Mouse (Mus musculus) neural tube, embryonic 13.5 days (tissue): Measurements from ENCODE around the gene Hspbap1. TPM values are rescaled to one million over a fixed set of nuclear protein-coding genes. Genes with fewer than 3 reads are reported as not detected.

Experiments
- ATAC-seq: fragments of 200-750 bp; cut with Nextera tagmentation; 2 replicates; pipeline ENCODE4 v1.8.0; 2017; ENCODE audit warnings: low read depth, mild to moderate bottlenecking, moderate TSS enrichment, moderate library complexity
- H3K27ac ChIP-seq: fragments of 300-500 bp; sonication (generic); replicated peaks from 2 replicates; pipeline ENCODE4 v1.5.1; 2015; ENCODE audit warnings: moderate library complexity, mild to moderate bottlenecking, inconsistent platforms
- H3K27me3 ChIP-seq: fragments of 300-500 bp; sonication (generic); 2 replicates; pipeline ENCODE4 v1.6.1; 2015; ENCODE audit warnings: mild to moderate bottlenecking, inconsistent platforms
- H3K36me3 ChIP-seq: fragments of 300-500 bp; sonication (generic); 2 replicates; pipeline ENCODE4 v1.6.1; 2015; ENCODE audit warnings: mild to moderate bottlenecking, inconsistent platforms
- H3K4me1 ChIP-seq: fragments of 300-500 bp; sonication (generic); replicated peaks from 2 replicates; pipeline ENCODE4 v1.6.1; 2015; ENCODE audit warnings: inconsistent platforms
- H3K4me2 ChIP-seq: fragments of 300-500 bp; sonication (generic); 2 replicates; pipeline ENCODE4 v1.6.1; 2015; ENCODE audit warnings: inconsistent platforms, mild to moderate bottlenecking, moderate library complexity
- H3K4me3 ChIP-seq: fragments of 300-500 bp; sonication (generic); 2 replicates; pipeline ENCODE4 v1.5.1; 2015; ENCODE audit warnings: mild to moderate bottlenecking, inconsistent platforms
- H3K9ac ChIP-seq: fragments of 300-500 bp; sonication (generic); 2 replicates; pipeline ENCODE4 v1.6.1; 2015; ENCODE audit warnings: moderate library complexity, mild to moderate bottlenecking, inconsistent platforms
- H3K9me3 ChIP-seq: fragments of 300-500 bp; sonication (generic); 2 replicates; pipeline ENCODE4 v1.6.1; 2016; ENCODE audit warnings: inconsistent platforms
- whole genome bisulfite sequencing: fragments of 180-500 bp; shearing (Covaris S2); methylation state at CpG from one replicate; pipeline ENCODE4 v1.1.7; 2015; 5-methylcytosine and 5-hydroxymethylcytosine counted together
- polyA plus RNA-seq: library from polyadenylated mRNA; unstranded; fragments of >200 nt; fragmentation: Nextera tagmentation; extraction: Ambion mirVana; gene quantifications from 2 replicates; pipeline ENCODE4 v1.2.1, GENCODE M21; 2015

The Hspbap1 gene
- 18.2 and 18.3 TPM in 2 replicates for polyA plus RNA-seq

DNA sequence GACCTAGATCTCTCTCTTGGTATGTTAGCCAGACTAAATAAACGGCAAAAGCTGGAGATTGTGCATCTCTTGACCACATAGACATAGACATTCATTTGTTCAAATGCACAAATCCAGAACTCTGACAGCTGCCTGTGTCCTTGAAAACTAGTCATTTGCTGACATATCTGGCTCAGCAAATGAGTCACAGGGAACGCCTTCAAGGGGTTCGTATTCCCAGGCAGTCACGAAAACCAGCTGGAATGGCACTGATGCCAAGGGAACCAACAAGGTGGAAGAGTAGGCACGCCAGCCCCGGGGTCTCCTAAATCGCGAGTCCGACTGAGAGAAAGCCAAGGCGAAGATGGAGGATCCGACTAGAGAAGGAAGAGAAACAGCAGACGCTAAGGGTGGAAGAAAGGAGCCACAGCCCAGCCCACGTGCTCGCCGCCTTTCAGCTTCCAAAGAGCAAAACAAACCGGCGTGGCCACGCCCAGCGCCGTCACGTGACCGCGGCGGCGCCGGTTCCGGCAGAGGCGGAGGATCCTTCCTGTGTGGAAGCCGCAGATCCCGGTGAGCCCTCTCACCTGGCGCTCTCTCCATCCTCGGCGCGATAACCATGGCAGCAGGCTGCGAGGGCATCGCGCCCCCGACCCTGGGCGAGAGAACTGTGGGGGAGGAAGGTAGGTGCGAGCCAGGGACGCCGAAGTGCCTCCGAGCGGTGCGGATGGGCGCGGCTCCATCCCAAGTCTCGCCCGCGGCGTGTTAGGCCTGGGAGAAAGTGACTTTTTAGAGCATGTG, at the start of gene Hspbap1:
TSS of gene Hspbap1 (plus strand) at position 498 of the 780 bp plus-strand sequence.
- WGBS = under 1% methylated on average over 51 of the region's 51 CpGs
- peak within 1 kb of the TSS; percentile 65 for H3K4me3 ChIP-seq
- peak within 1 kb of the TSS; percentile 95 for H3K9ac ChIP-seq
- H3K27ac ChIP-seq = peak within 1 kb of the TSS; percentile 86
- no peaks in the 10 kb centered on the region for H3K27me3 ChIP-seq
- peak; percentile 79 for ATAC-seq
- no peaks in the 10 kb centered on the region for H3K36me3 ChIP-seq
- peaks cover 53% of the 10 kb centered on the region for H3K4me1 ChIP-seq
- peak within 1 kb of the TSS; percentile 91 for H3K4me2 ChIP-seq
- no peaks in the 10 kb centered on the region for H3K9me3 ChIP-seq

DNA sequence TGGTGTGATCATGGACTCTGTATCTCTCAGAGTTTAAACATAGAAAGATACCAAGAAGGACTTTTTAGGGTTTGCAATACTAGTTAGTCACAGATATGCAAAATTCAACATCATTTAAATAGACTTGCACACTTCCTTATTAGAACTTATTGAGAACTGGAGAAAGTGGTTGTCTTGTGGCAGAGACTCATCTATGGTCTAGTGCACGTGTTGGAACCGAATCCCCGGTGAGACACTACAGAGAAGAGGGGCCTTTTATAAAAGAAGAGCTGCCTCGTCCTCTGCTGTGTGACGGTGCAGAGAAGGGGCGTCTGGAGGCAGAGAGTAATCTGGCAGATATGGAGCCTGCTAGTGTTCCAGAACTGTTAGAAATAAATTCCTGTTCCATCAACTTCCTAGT, 45.6 kb upstream of the Hspbap1 start:
- Histone ChIP-seq H3K27me3 (no peaks in the 10 kb centered on the region), H3K9ac (no peak overlapping the region), H3K4me1 (0 out of 2 replicates have a peak, but pooled peaks cover 8% of the 10 kb centered on the region), H3K4me2 (no peak overlapping the region), H3K4me3 (no peak overlapping the region), H3K36me3 (peaks cover 24% of the 10 kb centered on the region), H3K27ac (no peak overlapping the region), H3K9me3 (no peaks in the 10 kb centered on the region)
- WGBS = 78% methylated on average over 6 of the region's 6 CpGs
- ATAC-seq = no peak

DNA sequence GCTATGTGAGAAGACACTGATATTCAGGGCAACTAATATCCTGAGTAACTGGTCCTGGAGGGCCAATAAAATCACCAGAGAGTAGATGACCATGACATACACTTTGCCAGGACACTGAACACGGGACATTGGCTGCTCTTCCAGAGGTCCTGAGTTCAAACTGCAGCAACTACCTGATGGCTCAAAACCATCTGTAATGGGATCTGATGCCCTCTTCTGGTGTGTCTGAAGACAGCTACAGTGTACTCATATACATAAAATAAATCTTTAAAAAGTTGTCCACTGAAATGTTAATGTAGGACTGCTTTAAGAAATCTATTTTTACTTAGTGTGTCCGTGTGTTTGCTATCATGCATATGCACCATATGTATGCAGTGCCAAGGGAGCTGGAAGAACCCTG, 43.6 kb upstream of the Hspbap1 start:
- ATAC-seq = no peak

DNA sequence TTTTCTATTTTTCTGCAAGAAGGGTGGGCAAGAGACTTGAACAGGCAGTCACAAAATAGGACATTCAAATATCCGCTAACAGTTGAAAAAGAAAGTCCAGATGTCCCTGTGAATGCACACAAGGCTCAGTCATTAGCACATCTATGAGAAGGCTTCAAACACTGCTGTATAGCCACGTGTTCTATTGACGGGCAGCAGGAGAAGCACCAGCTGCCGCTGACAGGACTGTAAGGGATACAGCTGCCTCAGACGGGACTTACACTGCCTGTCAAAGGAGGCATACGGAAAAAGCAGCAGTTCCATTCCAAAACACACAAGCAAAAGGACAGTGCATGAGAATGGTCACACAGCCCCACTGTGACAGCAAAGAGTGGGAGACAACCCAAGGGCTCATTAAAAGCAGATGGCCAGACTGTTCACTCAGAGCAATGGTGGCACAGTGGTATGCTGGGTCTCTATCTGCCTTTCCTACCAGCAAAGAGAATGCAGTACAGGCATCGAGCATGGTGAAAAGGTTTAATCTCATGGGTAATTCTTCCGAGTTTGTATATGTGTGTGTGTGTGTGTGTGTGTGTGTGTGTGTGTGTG, 40.9 kb upstream of the Hspbap1 start:
- peak; percentile 89 for ATAC-seq
- H3K36me3 ChIP-seq = peaks cover 21% of the 10 kb centered on the region
- H3K9me3 ChIP-seq = no peaks in the 10 kb centered on the region
- 28% methylated on average over 8 of the region's 8 CpGs for WGBS
- H3K4me2 ChIP-seq = no peak overlapping the region
- H3K4me3 ChIP-seq = no peak overlapping the region
- H3K9ac ChIP-seq = no peak overlapping the region
- peak overlapping the region; percentile 28; the same call in 1 of the 2 replicates for H3K27ac ChIP-seq
- H3K27me3 ChIP-seq = no peaks in the 10 kb centered on the region
- H3K4me1 ChIP-seq = 0 out of 2 replicates have a peak, but pooled peaks cover 8% of the 10 kb centered on the region

More for the DNA sequence above, 43.6 kb upstream of the Hspbap1 start:
- 0 out of 2 replicates have a peak, but pooled peaks cover 8% of the 10 kb centered on the region for H3K4me1 ChIP-seq
- no peak overlapping the region for H3K4me3 ChIP-seq
- no peak overlapping the region for H3K27ac ChIP-seq
- H3K9ac ChIP-seq = no peak overlapping the region
- H3K4me2 ChIP-seq = no peak overlapping the region
- no peaks in the 10 kb centered on the region for H3K9me3 ChIP-seq
- peaks cover 24% of the 10 kb centered on the region for H3K36me3 ChIP-seq
- no peaks in the 10 kb centered on the region for H3K27me3 ChIP-seq
- WGBS = 86% methylated on average over 2 of the region's 2 CpGs

DNA sequence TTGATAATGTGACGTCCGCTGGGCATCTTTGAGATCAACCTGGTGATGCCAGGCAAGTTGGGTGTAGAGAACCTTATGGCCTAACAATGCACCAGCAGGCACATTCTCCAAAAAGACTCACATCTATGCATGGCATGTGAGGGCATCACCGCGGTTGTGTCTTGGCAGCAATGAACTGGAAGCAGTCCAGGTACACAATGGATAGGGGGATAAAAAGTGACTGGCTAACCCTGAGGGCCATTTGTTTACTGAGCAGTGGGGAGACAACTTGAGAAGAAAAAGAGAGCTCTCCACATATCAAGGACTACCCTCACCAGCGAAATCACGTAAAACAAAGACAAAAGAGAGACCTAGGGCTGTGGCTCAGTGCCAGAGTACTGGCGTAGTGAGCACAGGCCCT, 38.1 kb upstream of the Hspbap1 start:
- H3K27ac ChIP-seq = no peak overlapping the region
- no peaks in the 10 kb centered on the region for H3K27me3 ChIP-seq
- H3K4me1 ChIP-seq = 0 out of 2 replicates have a peak, but pooled peaks cover 8% of the 10 kb centered on the region
- H3K36me3 ChIP-seq = peaks cover 14% of the 10 kb centered on the region; the same call in 1 of the 2 replicates
- H3K9ac ChIP-seq = no peak overlapping the region
- 73% methylated on average over 7 of the region's 7 CpGs for WGBS
- no peak overlapping the region for H3K4me2 ChIP-seq
- ATAC-seq = no peak
- no peak overlapping the region for H3K4me3 ChIP-seq
- no peaks in the 10 kb centered on the region for H3K9me3 ChIP-seq

DNA sequence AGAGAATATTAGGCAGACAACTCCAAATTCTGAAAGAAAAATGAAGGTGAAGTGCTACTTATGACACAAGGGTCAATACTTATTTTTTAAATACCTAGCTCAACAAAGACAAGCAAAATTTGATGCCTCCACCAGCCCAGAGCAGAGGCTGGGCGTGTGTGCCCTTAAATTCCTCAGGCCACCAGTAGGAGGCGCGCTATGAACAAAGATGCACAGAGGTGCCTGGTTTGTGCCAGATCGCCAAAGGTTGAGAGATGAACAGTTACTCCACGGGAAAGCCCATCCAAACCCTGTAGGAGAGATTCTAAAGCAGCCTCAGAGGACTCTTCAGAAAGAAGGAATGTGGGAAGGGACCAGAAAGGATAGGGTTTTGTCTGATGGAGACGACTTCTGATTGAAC, 36.1 kb upstream of the Hspbap1 start:
- Histone ChIP-seq H3K27ac (no peak overlapping the region), H3K36me3 (0 out of 2 replicates have a peak, but pooled peaks cover 9% of the 10 kb centered on the region), H3K4me2 (no peak overlapping the region), H3K9me3 (no peaks in the 10 kb centered on the region), H3K9ac (no peak overlapping the region), H3K27me3 (no peaks in the 10 kb centered on the region), H3K4me1 (peaks cover 16% of the 10 kb centered on the region), H3K4me3 (no peak overlapping the region)
- WGBS = 15% methylated on average over 6 of the region's 6 CpGs
- ATAC-seq = no peak

DNA sequence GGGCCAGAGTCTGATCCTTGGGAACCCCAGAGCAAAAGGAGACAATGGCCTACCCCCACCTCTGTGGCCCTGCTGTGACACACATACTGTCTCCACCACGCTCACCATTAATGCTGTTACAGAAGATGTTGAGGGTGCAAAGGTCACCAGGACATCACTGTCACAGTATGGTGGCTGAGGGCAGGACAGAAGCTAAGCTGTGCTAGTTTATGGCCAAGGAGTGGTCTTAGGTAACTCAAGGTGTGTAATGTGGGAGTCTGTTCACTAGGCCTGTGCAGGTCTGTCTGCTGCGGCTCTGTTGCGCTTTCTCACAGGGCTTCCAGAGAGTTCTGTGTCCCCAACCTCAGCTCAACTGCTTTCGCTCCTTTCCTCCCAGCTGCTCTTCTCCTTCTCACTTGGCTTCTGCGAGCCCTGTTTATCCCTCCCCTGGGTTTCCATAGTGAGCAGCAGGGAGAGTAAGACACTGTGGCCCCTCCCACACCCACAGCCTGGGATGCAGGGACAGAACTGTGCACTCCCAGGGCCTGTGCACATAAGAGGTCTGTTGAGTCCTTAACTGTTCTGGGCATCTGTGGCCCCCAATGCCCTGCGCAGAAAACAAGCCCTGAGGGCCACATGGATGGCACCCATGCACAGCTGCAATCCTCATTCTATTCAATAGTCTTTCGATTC, 31.9 kb upstream of the Hspbap1 start:
- H3K27me3 ChIP-seq = no peaks in the 10 kb centered on the region
- no peak overlapping the region for H3K4me2 ChIP-seq
- WGBS = 63% methylated on average over 7 of the region's 7 CpGs
- ATAC-seq = peak; percentile 66
- no peak overlapping the region for H3K27ac ChIP-seq
- H3K9me3 ChIP-seq = no peaks in the 10 kb centered on the region
- no peaks in the 10 kb centered on the region for H3K36me3 ChIP-seq
- peaks cover 19% of the 10 kb centered on the region for H3K4me1 ChIP-seq
- no peak overlapping the region for H3K4me3 ChIP-seq
- H3K9ac ChIP-seq = no peak overlapping the region

DNA sequence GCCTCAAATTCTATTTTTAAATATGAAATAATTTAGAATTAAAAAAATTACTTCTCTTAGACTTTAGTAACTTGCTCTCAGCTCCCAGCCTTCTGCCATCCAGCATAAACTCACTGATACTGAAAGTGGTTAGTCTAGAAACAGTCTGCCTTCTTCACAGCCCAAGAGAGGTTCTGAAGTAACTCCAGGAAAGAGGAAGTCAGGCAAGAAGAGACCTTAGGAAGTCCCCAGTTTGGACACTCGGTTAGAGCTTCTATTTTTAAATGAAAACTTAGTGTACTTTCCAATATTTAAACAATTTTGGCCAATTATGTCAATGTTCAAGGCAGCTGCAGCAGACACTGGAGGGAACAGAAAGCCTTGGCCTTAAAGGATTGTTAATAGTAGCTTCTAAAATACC, 30.6 kb upstream of the Hspbap1 start:
- Histone ChIP-seq H3K36me3 (no peaks in the 10 kb centered on the region), H3K27me3 (no peaks in the 10 kb centered on the region), H3K4me3 (no peak overlapping the region), H3K27ac (no peak overlapping the region), H3K4me1 (peaks cover 19% of the 10 kb centered on the region), H3K9me3 (no peaks in the 10 kb centered on the region), H3K9ac (no peak overlapping the region), H3K4me2 (no peak overlapping the region)
- 83% methylated on average over 1 of the region's 1 CpGs for WGBS
- no peak for ATAC-seq

DNA sequence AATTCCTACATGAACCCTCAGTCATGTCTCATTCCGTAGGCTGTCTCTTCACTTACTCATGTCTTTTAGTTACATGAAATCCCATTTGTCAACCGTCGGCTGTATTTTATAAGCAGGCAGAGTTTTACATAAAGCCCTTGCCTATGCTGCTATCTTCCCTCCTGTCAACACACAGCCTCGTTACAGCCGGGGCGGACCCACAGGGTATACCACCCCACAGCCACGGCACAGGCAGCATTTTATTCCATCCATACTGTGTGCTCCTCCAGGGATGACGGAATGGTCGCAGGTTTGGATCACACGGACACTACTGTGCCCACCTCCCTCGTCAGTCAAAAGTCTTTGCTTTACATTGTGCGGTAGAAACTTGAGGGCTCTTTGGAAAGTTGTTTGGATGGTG, 29.8 kb upstream of the Hspbap1 start:
- WGBS = 85% methylated on average over 12 of the region's 12 CpGs
- H3K4me3 ChIP-seq = no peak overlapping the region
- no peaks in the 10 kb centered on the region for H3K27me3 ChIP-seq
- no peak overlapping the region for H3K27ac ChIP-seq
- H3K36me3 ChIP-seq = no peaks in the 10 kb centered on the region
- ATAC-seq = no peak
- H3K4me2 ChIP-seq = no peak overlapping the region
- no peaks in the 10 kb centered on the region for H3K9me3 ChIP-seq
- H3K4me1 ChIP-seq = peaks cover 19% of the 10 kb centered on the region
- H3K9ac ChIP-seq = no peak overlapping the region

DNA sequence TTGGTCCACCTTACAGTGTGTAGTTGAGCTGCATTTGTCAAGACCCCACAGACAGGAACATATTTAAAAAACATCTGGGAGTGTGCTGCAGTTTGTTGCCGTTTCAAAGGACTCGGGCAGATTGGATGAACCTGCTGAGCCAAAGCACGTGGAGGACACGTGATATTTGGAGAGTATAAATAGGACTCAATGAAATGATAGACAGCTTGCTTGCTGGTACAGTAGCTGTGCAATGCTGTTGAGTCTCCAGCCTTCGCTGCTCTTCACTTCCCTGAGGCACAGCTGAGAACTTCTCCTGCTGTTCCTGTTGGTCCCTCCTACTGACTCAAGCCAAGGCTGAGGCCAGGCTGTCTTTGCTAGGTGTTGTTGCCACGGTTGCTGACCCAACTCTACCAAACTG, 29.2 kb upstream of the Hspbap1 start:
- Histone ChIP-seq H3K4me3 (no peak overlapping the region), H3K4me1 (peaks cover 19% of the 10 kb centered on the region), H3K9me3 (no peaks in the 10 kb centered on the region), H3K27me3 (no peaks in the 10 kb centered on the region), H3K4me2 (no peak overlapping the region), H3K27ac (no peak overlapping the region), H3K36me3 (no peaks in the 10 kb centered on the region), H3K9ac (no peak overlapping the region)
- ATAC-seq = no peak
- WGBS = 82% methylated on average over 6 of the region's 6 CpGs

DNA sequence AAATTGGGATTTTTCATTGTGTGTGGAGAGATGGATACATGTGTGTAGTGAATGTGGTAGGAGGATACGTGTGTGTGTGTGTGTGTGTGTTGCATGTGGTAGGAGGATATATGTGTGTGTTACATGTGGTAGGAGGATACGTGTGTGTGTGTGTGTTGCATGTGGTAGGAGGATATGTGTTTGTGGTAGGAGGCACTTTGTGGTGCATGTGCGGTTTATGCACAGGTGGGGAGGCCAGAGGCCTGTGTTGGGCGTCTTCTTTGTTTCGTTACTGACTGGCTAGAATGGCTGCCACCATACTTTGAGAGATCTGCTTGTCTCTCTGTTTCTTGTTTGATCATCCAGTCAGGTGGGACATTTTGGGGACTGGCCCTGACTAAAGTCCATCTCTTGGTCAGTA, 28.6 kb upstream of the Hspbap1 start:
- no peak for ATAC-seq
- WGBS = 96% methylated on average over 5 of the region's 5 CpGs

DNA sequence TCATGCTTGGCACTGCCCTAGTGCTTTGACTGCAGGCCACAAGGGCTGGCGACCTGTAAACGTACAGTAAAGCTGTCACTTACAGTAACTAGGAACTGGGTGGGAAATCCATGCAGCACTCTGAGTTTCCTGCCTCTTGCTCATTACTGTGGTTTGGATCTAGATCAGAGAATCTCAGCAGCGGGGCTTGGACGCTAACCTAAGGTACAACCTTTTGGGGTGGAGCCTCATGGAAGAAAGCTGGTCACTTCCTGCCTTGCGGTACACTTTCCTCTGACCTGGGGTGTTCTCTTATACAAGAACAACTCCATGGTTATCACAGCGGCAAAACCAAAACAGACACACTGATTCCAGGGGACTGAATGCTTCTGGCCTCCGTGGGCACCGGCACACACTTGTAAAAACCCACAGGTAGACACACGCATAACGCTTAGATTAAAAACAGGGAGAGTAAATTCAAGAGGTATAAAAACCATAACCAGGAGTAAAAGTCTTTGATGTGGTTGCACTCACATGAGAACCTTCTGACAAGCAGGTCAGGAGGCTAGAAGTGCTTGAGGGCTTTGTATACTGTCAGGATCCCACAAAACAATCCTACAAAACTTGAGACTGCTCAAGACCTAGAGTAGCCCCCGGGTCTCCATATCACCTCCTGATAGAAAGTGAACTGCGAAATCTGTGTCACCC, 27.8 kb upstream of the Hspbap1 start:
- H3K27me3 ChIP-seq = no peaks in the 10 kb centered on the region
- H3K4me3 ChIP-seq = no peak overlapping the region
- no peaks in the 10 kb centered on the region for H3K9me3 ChIP-seq
- H3K9ac ChIP-seq = no peak overlapping the region
- H3K4me1 ChIP-seq = peaks cover 22% of the 10 kb centered on the region
- H3K36me3 ChIP-seq = no peaks in the 10 kb centered on the region
- H3K27ac ChIP-seq = no peak overlapping the region
- H3K4me2 ChIP-seq = no peak overlapping the region
- 94% methylated on average over 12 of the region's 12 CpGs for WGBS
- no peak for ATAC-seq

More for the DNA sequence above, 28.6 kb upstream of the Hspbap1 start:
- H3K9me3 ChIP-seq = no peaks in the 10 kb centered on the region
- no peak overlapping the region for H3K9ac ChIP-seq
- no peaks in the 10 kb centered on the region for H3K36me3 ChIP-seq
- H3K27ac ChIP-seq = no peak overlapping the region
- no peak overlapping the region for H3K4me2 ChIP-seq
- no peaks in the 10 kb centered on the region for H3K27me3 ChIP-seq
- peaks cover 19% of the 10 kb centered on the region for H3K4me1 ChIP-seq
- no peak overlapping the region for H3K4me3 ChIP-seq
